Mouse (Mus musculus): ENCODE measurements around the gene Klhdc7a. TPM values are rescaled to one million over a fixed set of nuclear protein-coding genes. Genes with fewer than 3 reads are reported as not detected.
"Not testable (repeated sequence)": the region's sequence is repeated elsewhere in the genome, so short reads cannot be mapped to it uniquely, and the experiment has no call there.

Gene Klhdc7a
- polyA plus RNA-seq, 1 experiment from 2014 or later = 0.09 TPM

DNA sequence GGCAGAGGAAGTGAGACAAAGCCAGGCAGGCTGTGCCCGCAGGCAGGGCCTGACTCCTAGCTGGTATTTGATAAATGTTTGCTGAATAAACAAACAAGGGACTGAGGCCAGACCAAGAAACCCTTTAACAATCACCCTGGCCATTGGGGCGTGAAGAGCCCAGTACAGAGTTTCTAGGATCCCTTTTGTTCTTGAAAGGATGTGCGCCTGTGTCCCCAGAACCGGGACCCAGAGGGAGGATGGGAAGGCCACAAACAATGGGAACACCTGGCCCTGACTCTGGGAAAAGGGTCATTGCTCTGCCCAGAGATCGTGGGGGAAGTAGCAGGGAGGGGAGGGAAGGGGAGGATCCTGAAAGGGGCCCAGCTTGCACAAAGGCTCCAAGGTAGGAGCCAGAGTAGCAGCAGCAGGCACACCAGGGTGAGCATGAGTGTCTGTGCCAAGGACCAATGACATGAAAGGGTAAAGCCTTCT is 9.5 kb upstream of the Klhdc7a start:
- 35% methylated on average over 5 of the region's 5 CpGs for WGBS
- no peak overlapping the region for H3K4me3 ChIP-seq
- no peak overlapping the region for H3K4me2 ChIP-seq
- H3K27ac ChIP-seq = no peak overlapping the region
- ATAC-seq (ENCODE audit: insufficient number of reproducible peaks, low FRiP score, low TSS enrichment, low read depth) = no peak
- H3K27me3 ChIP-seq = no peaks in the 10 kb centered on the region
- H3K36me3 ChIP-seq = no peaks in the 10 kb centered on the region
- H3K9me3 ChIP-seq = no peaks in the 10 kb centered on the region
- H3K4me1 ChIP-seq = no peaks in the 10 kb centered on the region; the same call in 1 of the 2 replicates
- no peak overlapping the region for H3K9ac ChIP-seq

DNA sequence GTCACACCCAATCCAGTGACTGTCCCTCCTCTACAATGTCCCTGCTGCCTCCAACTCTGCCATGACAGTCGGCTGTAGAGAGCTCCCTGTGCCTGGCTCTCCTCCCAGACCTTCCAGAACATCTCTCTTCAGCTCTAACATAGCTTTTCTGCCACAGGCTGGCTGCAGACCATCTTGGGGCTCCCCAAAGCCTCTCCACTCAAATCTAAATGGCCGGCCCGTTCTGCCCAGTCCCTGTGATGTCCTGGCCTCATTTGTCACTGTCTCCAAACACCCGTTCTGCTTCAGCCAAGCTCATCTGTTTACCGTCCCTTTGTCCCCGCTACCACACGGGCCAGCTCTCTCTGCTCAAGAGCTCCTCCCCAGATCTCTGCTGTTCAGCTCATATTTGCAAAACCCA is 6.7 kb upstream of the Klhdc7a start:
- no peaks in the 10 kb centered on the region for H3K36me3 ChIP-seq
- no peak overlapping the region for H3K4me2 ChIP-seq
- H3K4me1 ChIP-seq = no peaks in the 10 kb centered on the region; the same call in 1 of the 2 replicates
- H3K9ac ChIP-seq = no peak overlapping the region
- no peak for ATAC-seq (ENCODE audit: insufficient number of reproducible peaks, low FRiP score, low TSS enrichment, low read depth)
- no peaks in the 10 kb centered on the region for H3K9me3 ChIP-seq
- no peak overlapping the region for H3K27ac ChIP-seq
- no peaks in the 10 kb centered on the region for H3K27me3 ChIP-seq
- no peak overlapping the region for H3K4me3 ChIP-seq
- WGBS = 27% methylated on average over 7 of the region's 7 CpGs

DNA sequence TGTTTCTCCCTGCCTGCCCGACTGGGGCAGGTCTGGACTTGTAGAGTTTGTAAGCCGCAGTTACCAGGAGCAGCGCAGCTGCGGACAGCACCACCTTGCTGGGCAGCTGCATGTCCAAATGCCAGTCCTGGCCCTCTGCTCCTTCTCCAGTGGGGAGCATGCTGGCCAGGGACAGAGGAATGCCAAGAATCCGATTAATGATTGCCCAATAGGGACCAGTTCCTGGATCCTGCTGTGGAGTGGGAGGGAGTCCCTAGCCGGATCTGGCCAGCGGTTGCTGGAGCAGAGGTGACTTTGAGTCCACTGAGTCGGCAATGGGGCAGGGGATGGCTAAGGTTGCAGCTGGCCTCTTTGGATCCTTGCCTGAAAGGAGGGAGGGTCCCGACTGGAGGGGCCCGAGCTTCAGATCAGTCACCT is 343 bp downstream of the Klhdc7a start:
- H3K27me3 ChIP-seq = 0 out of 2 replicates have a peak, but pooled peaks cover 3% of the 10 kb centered on the region
- 13% methylated on average over 10 of the region's 10 CpGs for WGBS
- no peak overlapping the region for H3K9ac ChIP-seq
- H3K4me1 ChIP-seq = peaks cover 12% of the 10 kb centered on the region
- no peak overlapping the region for H3K4me2 ChIP-seq
- peak; percentile 1; the same call in 1 of the 2 replicates for ATAC-seq (ENCODE audit: insufficient number of reproducible peaks, low FRiP score, low TSS enrichment, low read depth)
- H3K36me3 ChIP-seq = no peaks in the 10 kb centered on the region
- no peaks in the 10 kb centered on the region for H3K9me3 ChIP-seq
- no peak overlapping the region for H3K27ac ChIP-seq
- no peak overlapping the region for H3K4me3 ChIP-seq

DNA sequence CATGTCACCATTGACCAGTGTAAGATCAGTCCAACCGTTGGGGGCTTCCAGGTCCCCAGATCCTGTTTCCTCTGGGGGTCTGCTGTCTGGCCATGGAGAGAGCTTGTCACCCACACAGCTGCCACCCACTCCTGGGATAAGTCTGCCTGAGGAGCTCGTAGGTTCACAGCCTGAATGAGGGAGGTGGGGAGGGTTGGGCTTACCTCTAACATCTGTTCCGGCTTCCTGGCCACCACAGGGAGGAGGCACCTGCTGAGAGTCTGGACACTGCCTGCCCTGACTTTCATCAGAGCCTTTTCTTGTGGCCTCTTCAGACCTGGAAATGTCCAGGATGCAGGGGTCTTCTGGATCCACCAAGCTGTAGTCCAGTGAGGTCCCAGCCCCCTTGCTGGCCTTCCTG is 845 bp downstream of the Klhdc7a start:
- no peak overlapping the region for H3K4me2 ChIP-seq
- H3K27ac ChIP-seq = no peak overlapping the region
- 0 out of 2 replicates have a peak, but pooled peaks cover 3% of the 10 kb centered on the region for H3K27me3 ChIP-seq
- H3K4me1 ChIP-seq = peaks cover 12% of the 10 kb centered on the region
- 27% methylated on average over 3 of the region's 3 CpGs for WGBS
- no peak for ATAC-seq (ENCODE audit: insufficient number of reproducible peaks, low FRiP score, low TSS enrichment, low read depth)
- no peak overlapping the region for H3K9ac ChIP-seq
- no peaks in the 10 kb centered on the region for H3K9me3 ChIP-seq
- no peaks in the 10 kb centered on the region for H3K36me3 ChIP-seq
- no peak overlapping the region for H3K4me3 ChIP-seq

DNA sequence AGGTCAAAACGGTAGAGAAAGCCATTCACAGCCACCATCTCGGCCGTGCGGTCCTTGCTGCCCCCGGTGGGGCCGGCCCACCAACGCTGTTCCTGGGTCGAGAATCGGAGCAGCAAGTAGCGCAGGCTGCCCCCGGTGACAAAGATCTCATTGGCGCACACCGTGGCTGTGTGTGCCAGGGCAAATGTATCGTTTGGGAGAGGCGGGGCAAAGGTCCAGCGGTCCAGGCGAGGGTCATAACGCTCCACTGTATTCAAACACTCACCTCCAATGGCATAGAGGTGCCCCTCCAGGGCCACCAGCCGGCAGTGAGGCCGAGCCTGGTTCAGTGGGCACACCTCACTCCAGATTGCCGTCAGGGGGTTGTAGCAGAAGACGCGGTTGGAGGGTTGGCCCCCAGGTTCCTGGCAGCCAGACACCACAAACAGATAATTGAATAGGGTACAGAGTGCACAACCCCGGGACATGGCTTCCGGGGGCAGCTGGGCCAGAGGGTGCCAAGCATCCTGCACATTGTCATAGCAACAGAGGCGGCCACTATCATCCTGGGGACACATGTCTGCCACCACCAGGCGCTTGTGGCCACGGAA is 2.1 kb downstream of the Klhdc7a start:
- Histone ChIP-seq H3K9ac (no peak overlapping the region), H3K4me1 (peaks cover 12% of the 10 kb centered on the region), H3K9me3 (no peaks in the 10 kb centered on the region), H3K27ac (no peak overlapping the region), H3K4me2 (no peak overlapping the region), H3K4me3 (no peak overlapping the region), H3K27me3 (0 out of 2 replicates have a peak, but pooled peaks cover 3% of the 10 kb centered on the region), H3K36me3 (no peaks in the 10 kb centered on the region)
- ATAC-seq (ENCODE audit: insufficient number of reproducible peaks, low FRiP score, low TSS enrichment, low read depth) = no peak
- 90% methylated on average over 28 of the region's 28 CpGs for WGBS

DNA sequence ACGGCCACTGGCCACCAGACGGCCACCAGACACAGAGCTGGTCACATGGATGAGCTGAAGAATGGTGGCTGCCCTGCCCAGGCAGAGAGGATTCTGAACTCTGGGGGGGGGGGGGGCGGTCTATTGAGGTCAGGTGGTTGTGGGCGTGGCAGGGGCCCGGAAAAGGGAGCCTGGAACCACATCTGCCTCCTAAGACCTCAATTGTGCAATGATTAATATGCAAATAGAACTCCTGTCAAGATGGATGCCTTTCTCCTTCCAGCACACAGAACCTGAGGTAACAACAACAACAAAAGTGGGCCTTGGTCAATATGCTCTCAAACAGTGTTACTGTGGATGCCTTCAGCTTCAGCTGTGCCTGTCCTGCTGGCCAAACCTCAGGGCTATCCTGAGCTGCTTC is 3.4 kb downstream of the Klhdc7a start:
- Histone ChIP-seq H3K4me3 (no peak overlapping the region), H3K36me3 (no peaks in the 10 kb centered on the region), H3K4me1 (peaks cover 12% of the 10 kb centered on the region), H3K27me3 (0 out of 2 replicates have a peak, but pooled peaks cover 3% of the 10 kb centered on the region), H3K9me3 (no peaks in the 10 kb centered on the region), H3K27ac (no peak overlapping the region), H3K9ac (no peak overlapping the region), H3K4me2 (no peak overlapping the region)
- 69% methylated on average over 5 of the region's 5 CpGs for WGBS
- ATAC-seq (ENCODE audit: insufficient number of reproducible peaks, low FRiP score, low TSS enrichment, low read depth) = no peak

DNA sequence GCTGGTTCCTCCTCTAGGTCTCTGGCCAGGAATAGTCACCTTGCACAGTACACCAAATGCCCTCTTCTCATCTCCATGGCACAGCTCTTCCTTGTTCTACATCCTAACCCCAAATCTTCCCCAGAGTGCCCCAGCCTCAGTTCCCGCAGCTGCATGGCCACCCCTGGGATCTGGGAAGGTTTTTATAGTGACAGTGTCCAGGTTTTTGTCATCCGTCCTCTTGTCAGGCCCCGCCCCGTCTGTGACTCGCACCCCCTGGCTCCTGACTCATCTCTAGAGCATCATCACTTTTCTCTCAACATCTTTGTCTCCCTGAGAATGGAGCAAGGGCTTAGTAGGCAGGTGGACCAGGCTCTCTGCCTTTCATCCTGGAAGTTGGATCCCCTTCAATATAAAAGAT is 3.9 kb downstream of the Klhdc7a start:
- H3K4me2 ChIP-seq = no peak overlapping the region
- H3K36me3 ChIP-seq = no peaks in the 10 kb centered on the region
- no peak overlapping the region for H3K9ac ChIP-seq
- 0 out of 2 replicates have a peak, but pooled peaks cover 3% of the 10 kb centered on the region for H3K27me3 ChIP-seq
- WGBS = 82% methylated on average over 5 of the region's 5 CpGs
- no peak overlapping the region for H3K27ac ChIP-seq
- no peaks in the 10 kb centered on the region for H3K9me3 ChIP-seq
- ATAC-seq (ENCODE audit: insufficient number of reproducible peaks, low FRiP score, low TSS enrichment, low read depth) = no peak
- peaks cover 12% of the 10 kb centered on the region for H3K4me1 ChIP-seq
- no peak overlapping the region for H3K4me3 ChIP-seq

DNA sequence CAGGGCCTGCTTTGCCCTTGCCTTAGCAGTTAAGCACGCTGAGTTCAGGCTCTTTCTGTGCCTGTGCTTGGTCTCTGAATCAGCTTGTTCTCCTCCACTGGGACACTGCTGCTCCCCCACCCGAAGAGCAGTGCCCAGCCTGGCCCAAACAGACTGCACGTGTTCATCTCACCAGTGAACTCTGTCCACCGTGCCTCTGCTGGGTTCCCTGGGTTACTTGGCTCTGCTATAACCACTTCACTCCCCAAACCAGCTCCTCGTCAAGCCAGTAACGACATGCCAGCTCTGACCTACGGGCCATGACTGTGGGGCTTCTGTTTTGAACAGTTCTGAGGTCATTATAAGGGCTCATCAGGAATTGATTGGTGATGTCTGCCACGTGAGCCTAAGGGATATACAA is 4.8 kb downstream of the Klhdc7a start:
- 0 out of 2 replicates have a peak, but pooled peaks cover 3% of the 10 kb centered on the region for H3K27me3 ChIP-seq
- WGBS = 49% methylated on average over 8 of the region's 8 CpGs
- H3K9ac ChIP-seq = no peak overlapping the region

DNA sequence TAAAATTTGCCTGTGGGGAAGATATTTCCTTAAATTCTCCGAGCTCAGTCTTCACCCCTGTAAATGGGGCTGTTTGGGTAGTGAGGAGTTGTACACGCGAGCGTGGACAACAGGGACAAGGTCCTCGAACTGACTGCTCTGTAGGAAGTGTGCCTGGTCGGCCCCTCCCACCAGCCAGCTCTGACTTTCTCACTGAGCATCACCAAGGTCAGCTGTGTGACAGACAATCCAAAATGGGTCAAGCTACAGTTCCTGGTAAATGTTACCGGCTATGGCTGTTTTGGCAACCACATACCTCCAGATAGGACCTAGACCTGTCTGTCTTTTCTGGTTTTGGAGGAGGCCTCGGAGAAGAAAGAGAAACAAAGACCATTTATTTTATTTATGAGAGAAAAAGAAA is 6.0 kb downstream of the Klhdc7a start:
- no peaks in the 10 kb centered on the region for H3K4me1 ChIP-seq
- H3K4me2 ChIP-seq = no peak overlapping the region
- no peak overlapping the region for H3K9ac ChIP-seq
- H3K9me3 ChIP-seq = no peaks in the 10 kb centered on the region
- no peak for ATAC-seq (ENCODE audit: insufficient number of reproducible peaks, low FRiP score, low TSS enrichment, low read depth)
- 0 out of 2 replicates have a peak, but pooled peaks cover 3% of the 10 kb centered on the region for H3K27me3 ChIP-seq
- H3K4me3 ChIP-seq = no peak overlapping the region
- WGBS = 89% methylated on average over 8 of the region's 8 CpGs
- no peak overlapping the region for H3K27ac ChIP-seq
- H3K36me3 ChIP-seq = no peaks in the 10 kb centered on the region

More for the DNA sequence above, 4.8 kb downstream of the Klhdc7a start:
- Histone ChIP-seq H3K27ac (no peak overlapping the region), H3K4me3 (no peak overlapping the region), H3K4me2 (no peak overlapping the region), H3K4me1 (peaks cover 10% of the 10 kb centered on the region), H3K36me3 (no peaks in the 10 kb centered on the region), H3K9me3 (no peaks in the 10 kb centered on the region)
- no peak for ATAC-seq (ENCODE audit: insufficient number of reproducible peaks, low FRiP score, low TSS enrichment, low read depth)

DNA sequence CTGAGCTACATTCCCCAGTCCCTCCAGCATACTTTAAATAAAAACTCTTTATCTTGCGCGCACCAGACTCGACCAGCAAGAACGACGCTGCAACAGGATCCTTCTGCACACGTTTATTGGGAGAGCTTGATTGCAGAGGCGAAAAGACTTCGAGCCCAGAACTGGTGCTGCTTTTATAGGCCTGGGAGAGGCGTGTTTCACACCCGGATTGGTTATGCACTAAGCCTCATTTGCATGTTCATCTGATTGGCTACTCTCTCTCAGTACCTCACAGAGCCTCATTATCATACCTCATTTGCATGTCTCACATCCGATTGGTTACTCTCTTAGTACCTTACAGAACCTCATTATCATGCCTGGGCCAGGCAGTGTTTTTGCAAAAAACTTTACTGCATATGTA is 6.5 kb downstream of the Klhdc7a start:
- H3K27ac ChIP-seq; H3K36me3 ChIP-seq; H3K4me1 ChIP-seq; H3K27me3 ChIP-seq; H3K4me2 ChIP-seq; H3K9ac ChIP-seq; H3K4me3 ChIP-seq; H3K9me3 ChIP-seq; ATAC-seq (ENCODE audit: insufficient number of reproducible peaks, low FRiP score, low TSS enrichment, low read depth): not testable (repeated sequence)
- WGBS = 83% methylated on average over 11 of the region's 11 CpGs

DNA sequence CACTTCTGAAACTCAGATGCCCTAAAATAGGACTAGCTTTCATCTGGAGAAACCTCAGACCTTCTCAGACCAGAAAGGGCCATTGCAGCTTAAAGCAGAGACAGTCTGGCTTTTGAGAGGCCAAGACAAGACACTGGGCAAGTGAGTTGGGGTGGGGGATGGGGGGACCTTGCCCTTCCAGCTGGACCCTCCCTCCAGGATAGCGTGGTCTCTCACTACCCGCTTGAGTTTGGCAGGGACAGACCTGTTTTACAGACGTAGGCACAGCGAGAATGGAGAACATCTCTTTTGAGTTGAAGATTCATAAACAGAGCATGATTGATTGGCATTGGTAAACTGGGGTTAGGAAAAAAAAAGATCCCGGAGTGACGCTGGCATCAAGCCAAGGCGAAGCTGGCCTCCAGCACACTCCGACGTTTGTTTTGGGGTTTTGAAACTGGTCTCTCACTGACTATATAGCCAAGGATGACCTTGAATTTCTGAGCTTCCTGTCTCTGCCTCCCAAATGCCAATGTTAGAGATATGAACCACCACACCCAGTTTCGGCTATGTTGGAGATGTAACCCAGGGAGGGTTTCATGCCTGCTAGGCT is 7.0 kb downstream of the Klhdc7a start:
- no peaks in the 10 kb centered on the region for H3K4me1 ChIP-seq
- H3K27ac ChIP-seq = no peak overlapping the region
- no peaks in the 10 kb centered on the region for H3K9me3 ChIP-seq
- H3K4me2 ChIP-seq = no peak overlapping the region
- no peak overlapping the region for H3K4me3 ChIP-seq
- 88% methylated on average over 10 of the region's 10 CpGs for WGBS
- 0 out of 2 replicates have a peak, but pooled peaks cover 1% of the 10 kb centered on the region for H3K27me3 ChIP-seq
- ATAC-seq (ENCODE audit: insufficient number of reproducible peaks, low FRiP score, low TSS enrichment, low read depth) = no peak
- no peak overlapping the region for H3K9ac ChIP-seq
- no peaks in the 10 kb centered on the region for H3K36me3 ChIP-seq

DNA sequence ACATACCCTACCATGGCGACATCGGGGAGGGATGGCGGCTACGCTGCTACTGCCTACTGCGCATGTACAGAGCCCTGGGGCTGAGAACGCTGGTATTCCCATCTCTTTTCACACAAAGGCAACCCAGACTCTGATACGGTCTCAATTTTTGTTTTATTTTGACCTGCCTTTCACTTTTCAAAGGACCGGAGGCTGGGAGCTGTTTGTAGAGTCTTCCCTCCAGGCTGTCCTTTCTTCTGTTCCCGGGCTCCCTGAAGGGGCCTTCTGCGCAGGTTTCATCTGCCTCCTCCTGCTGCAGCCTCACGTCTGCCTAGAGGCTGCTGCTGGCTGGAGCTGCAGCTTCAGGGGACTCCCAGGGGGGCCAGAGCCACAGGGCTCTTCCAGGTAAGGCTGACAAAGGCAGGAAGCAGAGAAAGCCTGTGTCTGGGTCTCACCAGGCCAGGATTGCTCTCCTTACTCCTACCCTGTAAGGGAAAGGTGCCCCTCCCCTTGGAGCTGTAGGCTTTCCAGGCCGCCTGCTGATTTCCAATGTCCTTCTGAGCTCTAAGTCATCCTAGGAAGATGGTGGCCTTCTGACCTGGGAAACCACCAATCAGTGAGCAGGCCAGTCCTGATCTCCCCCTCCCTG is 7.6 kb downstream of the Klhdc7a start:
- no peak overlapping the region for H3K4me2 ChIP-seq
- H3K27me3 ChIP-seq = no peaks in the 10 kb centered on the region
- H3K9ac ChIP-seq = no peak overlapping the region
- no peaks in the 10 kb centered on the region for H3K4me1 ChIP-seq
- H3K27ac ChIP-seq = no peak overlapping the region
- WGBS = 84% methylated on average over 12 of the region's 12 CpGs
- H3K4me3 ChIP-seq = no peak overlapping the region
- H3K9me3 ChIP-seq = no peaks in the 10 kb centered on the region
- no peak for ATAC-seq (ENCODE audit: insufficient number of reproducible peaks, low FRiP score, low TSS enrichment, low read depth)
- H3K36me3 ChIP-seq = no peaks in the 10 kb centered on the region

Measured in limb, embryonic 15.5 days (tissue).